Mouse (Mus musculus): ENCODE results near the gene Lrrc26.
"Not testable (repeated sequence)": the region's sequence is repeated elsewhere in the genome, so short reads cannot be mapped to it uniquely, and the experiment has no call there.

The Lrrc26 gene

DNA sequence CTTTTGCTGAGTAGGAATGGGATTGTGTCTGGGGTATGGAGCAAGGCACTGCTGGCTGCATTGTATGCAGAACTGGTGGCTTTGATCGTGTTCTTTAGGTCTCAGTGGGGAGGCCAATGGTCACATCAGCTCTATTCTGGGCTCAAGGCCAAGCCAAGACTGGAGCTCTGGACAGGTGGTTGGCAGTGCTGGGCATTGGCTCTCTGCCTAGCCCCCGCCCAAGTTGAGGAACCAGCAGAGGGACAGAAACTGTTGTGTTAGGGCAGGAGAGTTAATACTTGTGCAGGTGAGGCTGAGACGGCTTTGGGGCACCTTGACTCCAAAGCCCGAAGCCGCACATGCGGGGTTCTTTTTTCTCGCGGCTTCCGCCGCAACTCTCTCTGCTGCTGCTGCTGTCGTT is at the start of gene Lrrc26:
Lrrc26 (plus strand) TSS at position 265 of the 400 bp plus-strand sequence.
- DNase-seq = no peak

GRCm38 (mm10) chr2:25240310-25240709 is 49.4 kb upstream of the Lrrc26 start:
- DNase-seq = no peak

GRCm38 (mm10) chr2:25240723-25241437 is 48.8 kb upstream of the Lrrc26 start:
- peak; percentile 98 for DNase-seq

- DNase-seq = no peak
Measured at GRCm38 (mm10) chr2:25241438-25241775, 48.3 kb upstream of the Lrrc26 start.

GRCm38 (mm10) chr2:25242101-25242506 is 47.6 kb upstream of the Lrrc26 start, which contains the start of the genes Rnf208 and Cysrt1:
Rnf208 (plus strand) TSS chr2:25242255.
Cysrt1 (minus strand) TSS chr2:25242452.
- no peak for DNase-seq

DNA sequence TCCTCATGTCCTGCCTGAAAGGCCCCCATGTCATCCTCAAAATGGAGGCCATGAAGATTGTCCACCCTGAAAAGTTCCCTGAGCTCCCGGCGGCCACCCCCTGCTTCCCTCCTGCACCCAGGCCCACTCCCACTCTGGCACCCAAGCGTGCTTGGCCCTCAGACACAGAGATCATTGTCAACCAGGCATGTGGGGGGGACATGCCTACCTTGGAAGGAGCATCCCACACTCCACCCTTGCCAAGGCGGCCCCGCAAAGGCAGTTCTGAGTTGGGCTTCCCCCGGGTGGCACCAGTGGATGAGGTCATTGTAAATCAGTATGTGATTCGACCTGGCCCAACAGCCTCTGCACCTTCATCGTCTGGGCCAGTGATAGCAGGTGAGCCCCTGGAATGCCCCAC is 46.4 kb upstream of the Lrrc26 start:
- no peak for DNase-seq

DNA sequence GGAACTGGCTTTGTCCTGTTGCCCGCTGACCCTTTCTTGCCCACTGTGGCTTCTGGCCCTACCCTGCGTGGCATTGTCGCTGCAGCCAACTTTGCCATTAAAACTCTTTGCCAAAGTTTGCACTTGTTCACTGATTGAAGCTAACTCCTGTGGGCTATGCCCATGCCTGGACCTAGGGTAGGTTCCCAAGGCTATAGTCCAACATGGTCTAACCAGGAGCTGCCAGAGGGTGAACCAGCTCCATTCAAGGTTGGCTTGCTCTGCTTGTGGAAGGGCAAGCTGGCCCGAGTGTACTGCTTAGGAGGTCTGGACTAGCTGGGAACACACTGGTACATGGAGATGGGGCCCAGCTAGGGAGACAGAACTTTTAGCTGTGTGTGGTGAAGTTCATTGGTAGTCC is 45.6 kb upstream of the Lrrc26 start:
- DNase-seq = no peak

DNA sequence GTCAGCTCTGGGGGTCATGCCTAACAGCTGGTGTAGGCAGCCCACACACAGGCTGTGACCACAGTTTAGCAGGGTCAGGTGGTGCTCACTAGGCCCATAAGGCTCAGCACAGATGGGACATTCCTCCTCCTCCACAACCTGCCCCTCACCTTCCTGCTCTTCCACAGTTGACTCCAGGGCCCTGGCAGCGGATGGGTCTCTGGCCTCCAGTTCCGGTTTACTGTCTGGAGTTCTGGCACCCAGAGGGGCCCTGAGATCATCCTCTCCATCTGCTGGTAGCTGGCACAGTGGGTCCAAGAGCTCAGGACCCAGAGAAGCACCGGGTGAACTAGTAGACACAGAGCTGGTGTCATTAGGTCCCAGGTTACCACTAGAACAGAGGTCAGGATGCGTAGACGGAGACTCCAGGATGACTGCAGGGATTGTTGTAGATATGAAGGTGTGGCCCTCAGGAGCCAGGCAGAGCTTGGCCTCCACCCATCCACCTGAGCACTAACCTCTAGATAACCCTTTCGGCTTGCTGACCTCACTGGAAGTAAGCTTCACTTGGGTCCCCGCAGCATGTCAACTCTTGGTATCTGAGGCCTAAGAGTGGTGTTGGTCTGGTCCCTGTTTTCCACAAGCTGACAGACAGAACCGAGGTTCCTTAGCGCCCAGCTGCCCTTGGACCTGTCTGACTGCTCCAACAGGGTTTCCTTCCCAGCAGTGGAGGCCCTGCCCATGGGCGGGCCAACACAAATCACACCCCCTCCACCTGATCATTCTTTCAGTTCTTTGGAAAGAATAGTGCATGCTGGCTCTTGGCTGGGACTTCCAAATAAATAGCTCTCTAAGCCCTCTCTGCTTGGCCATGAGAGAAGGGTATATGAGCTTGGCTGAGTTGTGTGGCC is 43.3 kb upstream of the Lrrc26 start, which contains the start of gene AL732309.1:
AL732309.1 (minus strand) TSS at position 681 of the 890 bp plus-strand sequence.
- no peak for DNase-seq

GRCm38 (mm10) chr2:25252331-25252730 is 37.4 kb upstream of the Lrrc26 start:
- no peak for DNase-seq

DNA sequence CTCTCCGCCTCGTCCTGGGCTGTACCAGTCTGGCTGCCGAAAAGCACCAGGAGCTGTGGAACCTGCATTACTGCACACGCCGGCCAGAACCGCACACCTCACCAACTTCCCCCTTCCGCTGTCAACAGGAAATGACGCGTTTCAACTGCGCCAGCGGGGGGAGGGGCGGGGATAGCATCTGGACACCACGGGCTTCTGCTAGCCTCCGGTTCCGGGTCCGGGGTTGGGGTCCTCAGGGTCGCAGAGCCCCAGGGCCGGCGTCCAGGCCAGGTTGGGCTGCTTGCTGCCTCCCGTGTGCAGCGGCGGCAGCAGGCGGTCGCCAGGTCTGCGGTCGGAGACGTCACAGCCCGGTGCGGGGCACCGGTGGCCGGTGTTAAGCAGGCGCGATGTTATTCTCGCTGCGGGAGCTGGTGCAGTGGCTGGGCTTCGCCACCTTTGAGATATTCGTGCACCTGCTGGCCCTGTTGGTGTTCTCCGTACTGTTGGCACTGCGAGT is 34.4 kb upstream of the Lrrc26 start, which contains the start of gene Tmem203:
Tmem203 (plus strand) TSS at position 156 of the 496 bp plus-strand sequence.
- peak; percentile 99 for DNase-seq

DNA sequence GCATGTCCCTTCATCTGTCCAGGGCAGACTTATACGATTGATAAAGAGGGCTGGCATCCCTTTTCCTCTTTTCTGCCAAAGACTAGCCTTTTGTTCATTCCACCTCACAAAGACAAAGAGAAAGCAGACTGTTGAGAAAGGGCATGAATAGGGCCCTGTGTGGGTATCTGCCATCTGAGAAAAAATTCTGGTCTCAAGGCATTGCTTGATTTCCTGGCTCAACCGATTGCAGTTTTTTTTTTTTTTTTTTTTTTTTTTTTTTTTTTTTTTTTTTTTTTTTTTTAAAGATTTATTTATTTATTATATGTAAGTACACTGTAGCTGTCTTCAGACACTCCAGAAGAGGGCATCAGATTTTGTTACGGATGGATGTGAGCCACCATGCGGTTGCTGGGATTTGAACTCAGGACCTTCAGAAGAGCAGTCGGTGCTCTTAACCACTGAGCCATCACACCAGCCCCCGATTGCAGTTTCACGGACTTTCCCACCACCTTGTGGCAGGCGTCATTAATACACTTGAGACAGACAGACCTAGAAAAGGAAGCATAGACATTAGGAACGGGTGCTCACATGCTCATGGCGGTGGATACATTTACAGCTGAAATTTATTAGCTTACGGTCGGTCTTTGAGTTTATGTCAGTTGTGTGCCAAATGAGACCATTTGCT is 33.1 kb upstream of the Lrrc26 start:
- not testable (repeated sequence) for DNase-seq

DNA sequence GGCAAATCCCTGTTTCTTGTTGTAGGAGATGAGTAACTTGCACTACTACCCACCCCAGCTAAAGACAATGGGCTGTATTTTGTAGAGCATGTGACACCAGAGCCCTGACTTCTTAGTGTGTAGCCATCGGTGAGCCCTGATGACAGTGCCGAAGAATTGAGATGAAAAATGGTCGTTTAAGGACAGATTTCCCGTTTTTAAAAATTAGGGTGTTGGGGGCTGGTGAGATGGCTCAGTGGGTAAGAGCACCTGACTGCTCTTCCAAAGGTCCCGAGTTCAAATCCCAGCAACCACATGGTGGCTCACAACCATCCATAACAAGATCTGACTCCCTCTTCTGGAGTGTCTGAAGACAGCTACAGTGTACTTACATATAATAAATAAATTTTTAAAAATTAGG is 32.5 kb upstream of the Lrrc26 start:
- DNase-seq = not testable (repeated sequence)

- DNase-seq = no peak
Measured at GRCm38 (mm10) chr2:25258887-25259286, 30.8 kb upstream of the Lrrc26 start.

DNA sequence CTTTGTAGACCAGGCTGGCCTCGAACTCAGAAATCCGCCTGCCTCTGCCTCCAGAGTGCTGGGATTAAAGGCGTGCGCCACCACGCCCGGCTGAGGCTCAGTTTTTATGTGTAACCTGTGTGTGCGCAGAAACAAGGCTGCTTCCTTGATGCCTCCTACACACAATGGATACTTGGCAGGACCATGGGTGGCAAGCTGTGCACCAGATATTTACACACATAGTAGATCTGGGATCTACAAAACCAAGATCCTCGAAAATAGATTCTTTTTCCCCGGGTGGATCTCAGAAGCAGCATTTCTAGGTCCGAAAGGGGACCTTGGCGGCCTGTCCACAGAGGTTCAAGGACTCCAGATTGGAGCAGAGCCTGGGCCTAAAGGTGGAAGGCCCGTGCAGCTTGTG is 27.8 kb upstream of the Lrrc26 start:
- no peak for DNase-seq

DNA sequence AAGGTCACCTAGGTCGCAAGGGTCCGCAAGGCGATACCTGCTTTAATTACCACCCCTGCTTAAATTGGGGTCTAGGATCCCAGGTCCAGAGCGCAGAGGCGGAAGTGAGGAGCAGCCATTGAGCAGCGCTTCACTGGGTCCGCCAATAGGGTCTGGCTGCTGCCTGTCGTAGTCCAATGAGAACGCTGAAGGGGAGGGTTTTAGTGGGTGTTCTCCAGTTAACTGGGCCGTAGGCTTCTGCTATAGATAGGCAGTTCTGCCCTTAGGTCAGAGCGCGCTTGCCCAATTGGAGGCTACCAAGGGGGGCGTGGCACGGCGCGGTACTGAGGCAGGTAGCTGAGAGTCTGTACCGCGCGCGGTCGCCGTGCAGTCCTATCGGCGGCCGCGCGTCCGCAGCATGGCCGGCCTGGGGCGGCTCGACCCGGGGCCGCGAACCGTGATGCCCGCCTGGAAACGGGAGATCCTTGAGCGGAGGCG is 27.4 kb upstream of the Lrrc26 start, which contains the start of gene Tprn:
Tprn (plus strand) TSS at position 328 of the 477 bp plus-strand sequence.
- peak; percentile 100 for DNase-seq

DNA sequence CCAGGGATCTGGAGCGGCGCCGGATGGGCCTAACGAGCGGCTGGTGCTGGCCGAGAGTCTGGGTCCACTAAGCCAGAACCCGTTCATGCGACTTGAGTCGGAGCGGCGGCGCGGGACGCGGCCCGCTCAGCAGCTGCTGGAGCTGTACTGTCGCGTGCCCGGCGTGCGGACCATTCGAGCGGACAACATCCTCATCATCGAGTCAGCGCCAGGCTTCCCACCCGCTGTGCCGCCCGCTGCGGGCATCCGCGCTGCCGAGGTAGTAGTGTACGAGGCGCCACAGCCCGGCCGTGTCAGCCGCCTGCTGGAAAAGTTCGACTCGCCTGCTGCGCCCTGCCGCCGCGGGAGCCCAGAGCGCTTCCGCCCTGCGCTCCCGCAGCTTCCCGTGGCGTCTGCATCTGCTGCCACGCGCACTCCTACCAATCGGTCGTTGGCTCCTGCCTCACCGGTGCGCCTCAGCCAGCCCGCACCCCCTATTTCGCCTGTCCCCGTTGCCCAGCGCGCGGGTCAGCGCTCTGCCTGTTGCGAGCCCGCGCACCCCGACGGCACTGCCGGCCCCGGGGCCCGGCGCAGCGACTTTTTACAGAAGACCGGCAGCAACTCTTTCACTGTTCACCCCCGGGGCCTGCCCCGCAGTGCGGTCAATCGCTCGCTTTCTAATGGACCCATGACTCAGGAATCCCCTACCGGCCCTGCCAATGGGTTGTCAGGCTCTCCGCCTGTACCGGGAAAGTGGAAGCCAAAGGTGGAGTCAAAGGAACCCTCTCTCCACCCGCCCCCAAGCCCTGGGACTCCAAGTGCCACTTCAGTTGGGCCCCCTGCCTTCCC is 26.7 kb upstream of the Lrrc26 start:
- DNase-seq = no peak

- no peak for DNase-seq
Measured at GRCm38 (mm10) chr2:25263623-25264285, 26.0 kb upstream of the Lrrc26 start.

- no peak for DNase-seq
Measured at GRCm38 (mm10) chr2:25264286-25264660, 25.4 kb upstream of the Lrrc26 start.

- DNase-seq = no peak
Measured at GRCm38 (mm10) chr2:25264851-25265250, 24.9 kb upstream of the Lrrc26 start.

DNA sequence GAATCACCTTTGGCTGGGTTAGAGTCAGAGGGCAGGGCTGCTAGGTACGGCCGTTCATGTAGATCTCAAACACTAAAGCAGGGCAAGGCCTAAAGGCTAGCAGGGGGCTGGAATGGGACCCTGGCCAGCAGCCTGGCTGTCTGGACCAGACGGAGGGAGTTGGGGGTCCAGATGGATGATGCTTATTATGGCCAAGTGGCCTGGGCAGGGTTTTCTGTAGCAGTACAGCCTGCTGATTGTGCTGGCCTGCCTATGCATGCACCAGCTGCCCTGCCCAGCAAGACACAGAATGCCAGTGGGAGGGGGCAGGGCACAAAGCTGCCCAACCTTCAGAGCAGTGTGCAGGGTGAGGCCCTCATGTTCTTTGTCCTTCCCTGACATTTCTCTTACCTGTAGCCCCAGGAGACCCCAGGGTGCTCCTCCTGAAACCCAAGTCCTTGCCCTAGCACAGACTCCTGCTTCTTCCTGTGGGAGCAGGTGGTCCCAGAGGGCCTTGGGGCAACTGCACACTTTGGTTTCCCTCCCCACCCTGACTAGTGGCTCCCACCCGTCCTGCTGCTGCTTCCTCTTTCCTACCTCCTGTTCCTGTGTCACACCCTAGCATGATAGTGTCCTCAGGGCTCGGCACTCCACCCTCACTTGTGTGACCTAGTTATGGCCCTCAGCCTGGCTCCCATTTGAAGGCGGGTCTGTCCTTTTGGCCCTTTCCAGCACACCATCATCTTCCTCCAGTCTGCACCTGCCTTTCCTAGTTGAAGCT is 23.6 kb upstream of the Lrrc26 start:
- peak; percentile 98 for DNase-seq

GRCm38 (mm10) chr2:25266720-25267119 is 23.0 kb upstream of the Lrrc26 start:
- peak; percentile 96 for DNase-seq

Data from heart, adult 11 months (tissue).